Mouse (Mus musculus) liver, adult 2 months (tissue): ENCODE results near the gene Sfxn2. TPM values are rescaled to one million over a fixed set of nuclear protein-coding genes. Genes with fewer than 3 reads are reported as not detected.

Experiments
- DNase-seq: peaks from one replicate; pipeline ENCODE4 v3.0.0-alpha.2; 2011; ENCODE audit warnings: low read depth, low spot score; ENCODE audit errors: extremely low read depth
- H3K27ac ChIP-seq: fragments of 200-500 bp; replicated peaks from 2 replicates; pipeline ENCODE4 v1.5.1; 2012; ENCODE audit warnings: low read depth, mild to moderate bottlenecking, control low read depth, inconsistent platforms, low read length; ENCODE audit not compliant: insufficient read depth
- H3K27me3 ChIP-seq: fragments of 200-500 bp; 2 replicates; pipeline ENCODE4 v1.6.1; 2012; ENCODE audit warnings: mild to moderate bottlenecking, moderate library complexity, low read length, inconsistent platforms; ENCODE audit not compliant: control insufficient read depth, insufficient read depth
- H3K36me3 ChIP-seq: fragments of 200-500 bp; 2 replicates; pipeline ENCODE4 v1.6.1; 2012; ENCODE audit warnings: low read length, inconsistent platforms; ENCODE audit not compliant: control insufficient read depth, insufficient read depth
- H3K4me1 ChIP-seq: fragments of 200-500 bp; 2 replicates; pipeline ENCODE4 v1.6.1; 2011; ENCODE audit warnings: low read length; ENCODE audit not compliant: control insufficient read depth, insufficient read depth
- H3K4me3 ChIP-seq: fragments of 200-500 bp; 2 replicates; pipeline ENCODE4 v1.5.1; 2011; ENCODE audit warnings: low read depth, mild to moderate bottlenecking, control low read depth, low read length, moderate library complexity; ENCODE audit not compliant: insufficient read depth
- H3K79me2 ChIP-seq: fragments of 200-500 bp; 2 replicates; pipeline ENCODE4 v1.6.1; 2012; ENCODE audit warnings: inconsistent platforms, mild to moderate bottlenecking, low read length, moderate library complexity; ENCODE audit not compliant: control insufficient read depth, insufficient read depth
- H3K9ac ChIP-seq: fragments of 200-500 bp; 2 replicates; pipeline ENCODE4 v1.6.1; 2012; ENCODE audit warnings: low read depth, mild to moderate bottlenecking, control low read depth, inconsistent platforms, low read length
- CTCF ChIP-seq: fragments of 200-500 bp; IDR thresholded peaks from 2 replicates; pipeline ENCODE4 v1.5.1; 2011; ENCODE audit warnings: low read depth, low read length, control low read depth
- POLR2A ChIP-seq: fragments of 200-500 bp; IDR thresholded peaks from 2 replicates; pipeline ENCODE4 v1.6.1; 2011; ENCODE audit warnings: low read length, control low read depth; ENCODE audit not compliant: insufficient read depth; ENCODE audit errors: extremely low read depth
- WGBS: fragments of 180-500 bp; shearing (Covaris S2); methylation state at CpG from one replicate; pipeline ENCODE4 v1.1.7; 2018; 5-methylcytosine and 5-hydroxymethylcytosine counted together
- polyA plus RNA-seq: library from polyadenylated mRNA; depleted of rRNA; stranded (reverse); fragments of >200 nt; gene quantifications from 2 replicates; pipeline ENCODE4 v1.2.3, GENCODE M21; 2012
- total RNA-seq: library from RNA; depleted of rRNA; stranded (reverse); fragments of >200 nt; gene quantifications from 2 replicates; pipeline ENCODE4 v1.2.3, GENCODE M21; 2014

The Sfxn2 gene
- total and polyA plus RNA-seq, 2 experiments = 15.1 to 33.8 TPM

DNA sequence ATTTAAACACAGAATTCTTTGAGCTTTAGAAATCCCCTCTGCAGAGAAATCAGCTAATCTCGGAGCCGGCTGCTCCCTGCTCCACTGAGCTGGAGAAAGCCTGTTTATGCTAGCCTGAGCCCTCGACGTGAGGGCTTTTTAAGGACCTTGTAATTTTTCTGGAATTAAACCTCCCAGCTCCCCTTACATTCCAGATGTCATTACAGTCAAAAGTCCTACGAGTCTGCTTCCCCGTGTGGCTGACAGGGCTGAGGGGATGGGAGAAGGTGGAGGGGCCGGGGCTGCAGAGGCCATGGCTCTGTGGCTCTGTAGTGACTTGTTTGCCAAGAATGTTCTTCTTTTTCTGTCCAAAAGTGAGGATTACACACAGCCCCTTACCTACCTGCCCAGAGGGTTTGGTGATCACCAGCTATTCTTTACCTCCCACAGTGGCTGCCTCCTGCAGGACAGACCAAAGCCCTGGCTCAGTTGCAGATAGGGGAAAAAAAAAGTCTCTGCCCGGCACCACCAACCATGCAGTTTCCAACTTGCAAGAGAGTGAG lies 42.6 kb upstream of the Sfxn2 start:
- Histone ChIP-seq H3K36me3 (no peaks in the 10 kb centered on the region), H3K27ac (no peak overlapping the region), H3K27me3 (no peaks in the 10 kb centered on the region), H3K9ac (no peak overlapping the region), H3K4me3 (no peak overlapping the region), H3K4me1 (peaks cover 6% of the 10 kb centered on the region), H3K79me2 (no peaks in the 10 kb centered on the region)
- DNase-seq = no peak
- 67% methylated on average over 8 of the region's 8 CpGs for WGBS
- TF ChIP-seq POLR2A (no peak), CTCF (no peak)

DNA sequence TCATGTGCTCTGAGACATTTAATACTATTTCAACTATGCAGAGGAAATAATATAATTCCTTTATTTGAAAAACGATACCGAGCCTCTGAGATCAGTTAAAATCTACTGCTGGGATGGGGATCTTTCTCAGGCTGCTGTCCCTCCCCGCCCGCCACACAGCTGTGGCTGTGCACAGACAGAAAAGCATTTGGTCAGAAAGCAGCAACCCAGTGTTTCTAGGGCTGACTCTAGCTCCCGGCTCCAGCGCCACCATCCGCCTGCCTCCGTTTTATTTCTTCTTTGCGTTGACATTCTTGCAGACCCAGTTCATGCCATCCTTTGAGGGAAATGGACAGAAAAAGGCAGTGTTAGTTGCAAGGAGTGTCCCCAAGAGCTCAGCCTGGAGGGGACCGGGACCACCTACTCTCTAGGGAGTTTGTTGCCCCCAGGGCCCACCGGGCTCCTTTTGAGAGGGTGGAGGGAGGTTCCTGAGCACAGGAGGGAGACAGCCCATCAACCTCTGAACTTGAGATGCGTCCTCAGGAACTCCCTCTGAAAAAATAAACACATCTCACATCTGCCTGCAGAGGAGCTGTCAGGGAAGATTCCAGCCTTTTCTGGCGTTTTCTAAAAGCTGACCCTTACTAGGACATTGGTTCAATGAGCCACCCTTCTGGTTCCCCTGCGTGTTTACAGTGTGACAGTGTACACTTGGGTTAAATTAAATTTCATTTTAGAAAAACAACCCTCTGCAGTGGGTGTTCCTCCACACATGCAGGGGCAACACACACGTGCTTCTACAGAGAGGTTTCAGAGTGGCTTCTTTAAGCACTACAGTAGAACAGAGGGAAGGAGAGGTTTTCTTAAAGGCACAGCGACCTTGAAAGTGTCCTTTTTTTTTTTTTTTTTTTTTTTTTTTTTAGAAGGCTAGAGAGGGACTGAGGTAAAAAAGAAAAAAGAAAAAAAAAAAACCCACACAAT lies 41.8 kb upstream of the Sfxn2 start:
- no peak for TF ChIP-seq CTCF
- Histone ChIP-seq H3K4me3 (no peak overlapping the region), H3K9ac (no peak overlapping the region), H3K36me3 (no peaks in the 10 kb centered on the region), H3K27ac (no peak overlapping the region), H3K4me1 (peaks cover 6% of the 10 kb centered on the region), H3K27me3 (no peaks in the 10 kb centered on the region), H3K79me2 (no peaks in the 10 kb centered on the region)
- WGBS = 76% methylated on average over 16 of the region's 16 CpGs
- no peak for DNase-seq

DNA sequence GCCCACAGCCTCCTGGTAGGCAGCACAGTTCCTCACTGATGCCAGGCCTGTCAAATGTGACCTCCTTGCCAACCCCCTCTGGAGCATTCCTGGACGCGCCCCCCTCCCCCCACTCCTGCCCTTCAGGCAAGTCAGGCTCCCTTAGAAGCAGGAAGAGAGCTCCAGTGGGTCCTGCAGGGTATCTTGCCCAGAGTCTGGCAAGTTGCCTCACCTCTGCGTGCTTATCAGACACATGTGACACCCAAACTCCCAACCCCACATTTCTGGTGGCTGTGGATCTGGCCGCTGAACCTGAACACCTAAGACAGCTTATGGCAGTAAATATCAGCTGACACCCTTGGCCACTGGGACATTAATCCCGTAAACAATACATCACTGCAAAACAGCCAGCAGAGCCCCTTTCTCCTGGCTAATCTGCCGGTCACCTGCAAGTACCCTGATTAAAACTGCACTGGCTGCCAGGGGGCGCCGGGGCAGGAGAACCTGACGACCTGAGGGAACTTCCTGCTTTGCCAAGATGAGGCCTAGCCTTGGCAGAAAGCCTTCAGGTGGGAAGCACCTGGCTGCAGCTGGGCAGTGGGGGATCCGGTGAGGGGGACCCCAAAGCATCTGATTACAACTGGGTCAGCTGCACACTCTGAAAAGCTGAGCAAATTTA lies 41.0 kb upstream of the Sfxn2 start:
- H3K4me3 ChIP-seq = no peak overlapping the region
- H3K4me1 ChIP-seq = peaks cover 6% of the 10 kb centered on the region

DNA sequence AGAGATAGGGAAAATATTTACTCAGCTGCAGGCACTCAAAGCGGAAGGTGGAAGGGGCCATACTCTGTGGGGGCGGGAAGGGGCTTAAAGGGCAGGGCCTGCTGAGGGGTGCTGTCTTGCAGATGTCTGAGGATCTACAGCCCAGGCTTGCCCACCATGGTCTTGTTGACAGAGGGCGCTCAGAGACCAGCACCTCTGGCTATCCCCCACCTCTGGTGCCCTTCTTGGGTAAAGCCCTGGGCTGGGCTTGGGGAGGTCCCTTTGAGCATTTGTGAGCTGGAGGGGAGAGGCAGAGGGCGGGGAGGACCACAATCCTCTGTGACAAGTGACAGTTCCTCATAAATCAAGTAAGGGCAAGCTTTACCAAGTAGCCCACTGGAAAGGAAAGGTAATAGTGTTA lies 40.1 kb upstream of the Sfxn2 start:
- Histone ChIP-seq H3K9ac (no peak overlapping the region), H3K4me1 (peaks cover 6% of the 10 kb centered on the region), H3K79me2 (no peaks in the 10 kb centered on the region), H3K4me3 (no peak overlapping the region), H3K27me3 (no peaks in the 10 kb centered on the region), H3K27ac (no peak overlapping the region), H3K36me3 (no peaks in the 10 kb centered on the region)
- DNase-seq = no peak
- WGBS = 90% methylated on average over 4 of the region's 4 CpGs
- no peak for TF ChIP-seq CTCF
- TF ChIP-seq POLR2A = no peak

More for the DNA sequence above, 41.0 kb upstream of the Sfxn2 start:
- H3K27me3 ChIP-seq = no peaks in the 10 kb centered on the region
- no peaks in the 10 kb centered on the region for H3K36me3 ChIP-seq
- WGBS = 59% methylated on average over 10 of the region's 10 CpGs
- H3K9ac ChIP-seq = no peak overlapping the region
- TF ChIP-seq CTCF (no peak), POLR2A (no peak)
- H3K27ac ChIP-seq = no peak overlapping the region
- no peak for DNase-seq
- H3K79me2 ChIP-seq = no peaks in the 10 kb centered on the region

DNA sequence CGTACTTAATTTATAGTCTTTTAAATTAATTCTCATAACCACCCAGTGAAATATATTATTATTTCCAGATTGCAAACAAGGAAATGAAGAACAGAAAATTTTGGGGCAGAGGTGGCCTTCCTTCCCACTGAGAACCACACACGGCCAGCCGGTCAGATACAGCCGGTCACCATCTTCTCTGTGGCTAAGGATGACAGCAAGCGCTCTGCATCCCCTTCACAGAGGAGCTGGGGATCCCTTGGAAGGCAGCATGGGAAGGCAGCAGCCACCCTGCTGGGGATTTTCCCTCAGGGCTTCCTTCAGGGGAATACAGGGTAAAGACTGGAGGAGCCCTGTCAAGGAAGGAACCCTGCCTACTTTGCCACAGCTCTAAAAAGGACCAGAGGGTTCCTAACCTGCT lies 39.6 kb upstream of the Sfxn2 start:
- no peak for DNase-seq
- 95% methylated on average over 5 of the region's 5 CpGs for WGBS
- Histone ChIP-seq H3K4me3 (no peak overlapping the region), H3K27me3 (no peaks in the 10 kb centered on the region), H3K36me3 (no peaks in the 10 kb centered on the region), H3K79me2 (no peaks in the 10 kb centered on the region), H3K4me1 (peaks cover 6% of the 10 kb centered on the region), H3K9ac (no peak overlapping the region), H3K27ac (no peak overlapping the region)
- TF ChIP-seq CTCF = no peak
- no peak for TF ChIP-seq POLR2A

DNA sequence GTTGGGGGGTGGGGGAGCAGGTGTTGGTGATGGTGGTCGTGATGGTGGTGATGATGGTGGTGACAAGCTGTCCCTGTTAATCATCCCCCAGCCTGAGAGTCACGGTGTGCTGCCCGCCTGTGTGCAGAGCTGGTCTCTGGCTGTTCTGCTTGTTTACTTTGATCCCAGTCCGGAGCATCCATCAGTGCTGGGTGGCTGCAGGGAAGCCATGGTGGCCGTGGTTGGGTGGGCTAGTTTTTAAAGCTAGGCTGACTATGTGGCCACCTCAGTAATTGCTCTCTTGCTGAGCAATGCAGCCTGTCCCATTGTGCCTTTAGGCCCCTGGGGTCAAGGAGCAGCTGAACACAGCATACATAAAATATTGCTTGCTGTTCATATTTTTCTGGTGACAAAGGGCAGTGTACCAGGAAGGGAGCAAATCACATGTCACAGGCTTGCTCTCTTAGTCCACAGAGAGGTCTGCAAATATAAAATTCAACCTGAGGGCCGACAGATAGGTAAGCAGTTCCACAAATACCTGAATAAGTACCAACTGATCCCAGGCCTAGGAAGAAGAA lies 38.5 kb upstream of the Sfxn2 start:
- no peak for TF ChIP-seq CTCF
- TF ChIP-seq POLR2A = no peak
- Histone ChIP-seq H3K4me1 (peaks cover 3% of the 10 kb centered on the region), H3K4me3 (no peak overlapping the region), H3K79me2 (no peaks in the 10 kb centered on the region), H3K27me3 (no peaks in the 10 kb centered on the region), H3K9ac (no peak overlapping the region), H3K27ac (no peak overlapping the region), H3K36me3 (no peaks in the 10 kb centered on the region)
- WGBS = 70% methylated on average over 6 of the region's 6 CpGs
- no peak for DNase-seq
